18 mouse cellular contexts compared by ENCODE assay signal in genomic region chr19:55750465-55750864, GRCm38 (mm10). TPM values are rescaled to one million over a fixed set of nuclear protein-coding genes. Genes with fewer than 3 reads are reported as not detected.
A peak's percentile ranks its signal among the peaks of the same experiment; 100 is the strongest.
DNase-seq lines count a peak whose midpoint lies in the region; ATAC-seq and TF ChIP-seq lines count a peak whose summit lies in the region.
"Had no signal": no experiment of that assay in that cellular context is flagged by ENCODE, and none has a peak within 500 bp of the region (broad histone marks: within the 10 kb centered on the region; RNA-seq: fewer than 3 reads in every experiment).

No protein-coding gene starts in this region.

- H3K27me3 ChIP-seq in hindbrain, embryonic 12.5 days: peaks cover 24% of the 10 kb centered on the region
- peaks cover 25% of the 10 kb centered on the region for H3K27me3 ChIP-seq in hindbrain, embryonic 16.5 days (replicated peaks; ENCODE audit: control insufficient read depth, insufficient read depth, low read length)
- no peaks in the 10 kb centered on the region for H3K27me3 ChIP-seq in embryonic facial prominence, embryonic 12.5 days
- no peaks in the 10 kb centered on the region for H3K27me3 ChIP-seq in hindbrain, postnatal 0 days (ENCODE audit: insufficient read depth, low read length)
- H3K27me3 ChIP-seq in midbrain, embryonic 15.5 days (replicated peaks): no peaks in the 10 kb centered on the region

- no peak for ATAC-seq in hindbrain, embryonic 12.5 days (ENCODE audit: low FRiP score)
- ATAC-seq in hindbrain, embryonic 16.5 days: no peak
- ATAC-seq in embryonic facial prominence, embryonic 12.5 days (ENCODE audit: insufficient number of reproducible peaks, insufficient read depth, low FRiP score, low TSS enrichment): no peak
- ATAC-seq in hindbrain, postnatal 0 days: no peak
- ATAC-seq in midbrain, embryonic 15.5 days (replicated peaks): no peak

- H3K9me3 ChIP-seq in hindbrain, embryonic 12.5 days (replicated peaks): no peaks in the 10 kb centered on the region
- no peaks in the 10 kb centered on the region for H3K9me3 ChIP-seq in hindbrain, embryonic 16.5 days (ENCODE audit: control insufficient read depth, low read length)
- no peaks in the 10 kb centered on the region for H3K9me3 ChIP-seq in embryonic facial prominence, embryonic 12.5 days
- H3K9me3 ChIP-seq in hindbrain, postnatal 0 days (ENCODE audit: low read length): no peaks in the 10 kb centered on the region
- no peaks in the 10 kb centered on the region for H3K9me3 ChIP-seq in midbrain, embryonic 15.5 days
- H3K9me3 ChIP-seq: liver, embryonic 13.5 days had no signal

- no peak overlapping the region for H3K9ac ChIP-seq in hindbrain, embryonic 12.5 days
- no peak overlapping the region for H3K9ac ChIP-seq in hindbrain, embryonic 16.5 days (ENCODE audit: low read depth, low read length)
- H3K9ac ChIP-seq in embryonic facial prominence, embryonic 12.5 days: no peak overlapping the region
- no peak overlapping the region for H3K9ac ChIP-seq in hindbrain, postnatal 0 days (replicated peaks; ENCODE audit: low read length)
- peak overlapping the region; percentile 16; the same call in 1 of the 2 replicates for H3K9ac ChIP-seq in midbrain, embryonic 15.5 days
- H3K9ac ChIP-seq: liver, embryonic 13.5 days had no signal

- no peak for DNase-seq in hindbrain, postnatal 0 days (ENCODE audit: low spot score)
- DNase-seq in spleen, adult 12 weeks (ENCODE audit: low spot score): no peak
- DNase-seq in left cerebral cortex, adult 8-10 months (ENCODE audit: low spot score in 2 of 2): no peak
- DNase-seq in right cerebral cortex, adult 2 months (ENCODE audit: low spot score in 2 of 2): no peak
- DNase-seq: adrenal gland, postnatal 10 days; B cell, adult 2 months; embryo, embryonic 11 days; heart, adult 18-20 months; heart, postnatal 4 days; kidney, postnatal 10 days; layer of hippocampus, postnatal 36 days; liver, embryonic 13.5 days; lung, postnatal 4 days; right cerebral cortex, adult 18-20 months had no signal

- no peak overlapping the region for H3K4me3 ChIP-seq in hindbrain, embryonic 12.5 days
- H3K4me3 ChIP-seq in hindbrain, embryonic 16.5 days (ENCODE audit: low read length): no peak overlapping the region
- H3K4me3 ChIP-seq in embryonic facial prominence, embryonic 12.5 days: peak overlapping the region; percentile 7; the same call in 1 of the 2 replicates
- no peak overlapping the region for H3K4me3 ChIP-seq in hindbrain, postnatal 0 days (ENCODE audit: low read length)
- peak overlapping the region; percentile 16 for H3K4me3 ChIP-seq in midbrain, embryonic 15.5 days
- H3K4me3 ChIP-seq: liver, embryonic 13.5 days had no signal

- H3K27ac ChIP-seq in hindbrain, embryonic 12.5 days: no peak overlapping the region
- no peak overlapping the region for H3K27ac ChIP-seq in hindbrain, embryonic 16.5 days (ENCODE audit: low read depth, low read length)
- H3K27ac ChIP-seq in embryonic facial prominence, embryonic 12.5 days: peak overlapping the region; percentile 17; the same call in 1 of the 2 replicates
- H3K27ac ChIP-seq in hindbrain, postnatal 0 days: no peak overlapping the region
- H3K27ac ChIP-seq in midbrain, embryonic 15.5 days: peak overlapping the region; percentile 76
- H3K27ac ChIP-seq: liver, embryonic 13.5 days had no signal

- 35% methylated on average over 7 of the region's 7 CpGs for WGBS in hindbrain, embryonic 12.5 days
- 30% methylated on average over 7 of the region's 7 CpGs for WGBS in hindbrain, embryonic 16.5 days
- WGBS in embryonic facial prominence, embryonic 12.5 days: 23% methylated on average over 7 of the region's 7 CpGs
- 31% methylated on average over 7 of the region's 7 CpGs for WGBS in hindbrain, postnatal 0 days
- WGBS in midbrain, embryonic 15.5 days: 22% methylated on average over 7 of the region's 7 CpGs

- H3K4me2 ChIP-seq in hindbrain, embryonic 12.5 days (replicated peaks): 0 out of 2 replicates have a peak overlapping the region, but pooled peaks have one; percentile 7
- H3K4me2 ChIP-seq in hindbrain, embryonic 16.5 days (ENCODE audit: low read length): no peak overlapping the region
- peak overlapping the region; percentile 86 for H3K4me2 ChIP-seq in embryonic facial prominence, embryonic 12.5 days (replicated peaks)
- peak overlapping the region; percentile 24 for H3K4me2 ChIP-seq in hindbrain, postnatal 0 days (ENCODE audit: low read depth, low read length)
- peak overlapping the region; percentile 62 for H3K4me2 ChIP-seq in midbrain, embryonic 15.5 days
- H3K4me2 ChIP-seq: liver, embryonic 13.5 days had no signal

- H3K4me1 ChIP-seq in hindbrain, embryonic 12.5 days: peaks cover 64% of the 10 kb centered on the region
- peaks cover 19% of the 10 kb centered on the region for H3K4me1 ChIP-seq in hindbrain, embryonic 16.5 days (ENCODE audit: control insufficient read depth, insufficient read depth, low read depth, low read length)
- peaks cover 80% of the 10 kb centered on the region for H3K4me1 ChIP-seq in embryonic facial prominence, embryonic 12.5 days
- peaks cover 12% of the 10 kb centered on the region; the same call in 1 of the 2 replicates for H3K4me1 ChIP-seq in hindbrain, postnatal 0 days (ENCODE audit: insufficient read depth, low read length)
- H3K4me1 ChIP-seq in midbrain, embryonic 15.5 days: peaks cover 67% of the 10 kb centered on the region

- no peaks in the 10 kb centered on the region for H3K36me3 ChIP-seq in hindbrain, embryonic 12.5 days
- H3K36me3 ChIP-seq in hindbrain, embryonic 16.5 days (ENCODE audit: control insufficient read depth, insufficient read depth, low read length): no peaks in the 10 kb centered on the region
- peaks cover 9% of the 10 kb centered on the region for H3K36me3 ChIP-seq in embryonic facial prominence, embryonic 12.5 days
- no peaks in the 10 kb centered on the region for H3K36me3 ChIP-seq in hindbrain, postnatal 0 days (ENCODE audit: insufficient read depth, low read length)
- no peaks in the 10 kb centered on the region for H3K36me3 ChIP-seq in midbrain, embryonic 15.5 days (replicated peaks)
- H3K36me3 ChIP-seq: liver, embryonic 13.5 days had no signal

- no peak for TF ChIP-seq CTCF in hindbrain, postnatal 0 days (IDR thresholded peaks at IDR 0.05; ENCODE audit: low read depth)

RNA-seq across cellular contexts. Expression of gene Tcf7l2, which starts 8.8 kb away (rescaled TPM):
- polyA plus RNA-seq in hindbrain, embryonic 12.5 days (2016; fragmentation: Nextera tagmentation; extraction: Ambion mirVana): 78.0 and 81.6 TPM in 2 replicates
- 27.0 and 38.2 TPM in 2 replicates for polyA plus RNA-seq in hindbrain, embryonic 16.5 days (2015; fragmentation: Nextera tagmentation; extraction: Ambion mirVana)
- 137 and 148 TPM in 2 replicates for polyA plus RNA-seq in embryonic facial prominence, embryonic 12.5 days (2016; fragmentation: Nextera tagmentation; extraction: Ambion mirVana)
- total RNA-seq in hindbrain, postnatal 0 days (2014; rRNA removed): 3.9 and 4.0 TPM in 2 replicates
- 37.3 and 71.6 TPM in 2 replicates for polyA plus RNA-seq in hindbrain, postnatal 0 days (2015; fragmentation: Nextera tagmentation; extraction: Ambion mirVana)
- polyA plus RNA-seq in midbrain, embryonic 15.5 days (2015; fragmentation: Nextera tagmentation; extraction: Ambion mirVana): 729 and 759 TPM in 2 replicates
- 10 to 100 TPM in 3 of 4 experiments, 1 to 10 TPM in 1; 9.6 to 12.4 (median 11.5) TPM for total RNA-seq in left cerebral cortex, adult 8-10 months (2022)

Comparison
In these comparisons a context has a peak if more than half of its experiments do, and no peak if none do; other contexts are left out.
1. H3K27ac ChIP-seq: peak in embryonic facial prominence, embryonic 12.5 days (single experiment) and midbrain, embryonic 15.5 days (single experiment); none in hindbrain, embryonic 12.5 days (single experiment), hindbrain, embryonic 16.5 days (single experiment) and hindbrain, postnatal 0 days (single experiment).
2. H3K4me3 ChIP-seq: peak in embryonic facial prominence, embryonic 12.5 days (single experiment) and midbrain, embryonic 15.5 days (single experiment); none in hindbrain, embryonic 12.5 days (single experiment), hindbrain, embryonic 16.5 days (single experiment) and hindbrain, postnatal 0 days (single experiment).